Mouse (Mus musculus) CD4-positive helper T cell, adult 2 months (primary cell): ENCODE data around the gene Susd4.

Experiments used
- DNase-seq: peaks from one replicate; pipeline ENCODE4 v3.0.0-alpha.2; 2012; ENCODE audit warnings: low read depth, missing footprints, low spot score

Susd4 gene

DNA sequence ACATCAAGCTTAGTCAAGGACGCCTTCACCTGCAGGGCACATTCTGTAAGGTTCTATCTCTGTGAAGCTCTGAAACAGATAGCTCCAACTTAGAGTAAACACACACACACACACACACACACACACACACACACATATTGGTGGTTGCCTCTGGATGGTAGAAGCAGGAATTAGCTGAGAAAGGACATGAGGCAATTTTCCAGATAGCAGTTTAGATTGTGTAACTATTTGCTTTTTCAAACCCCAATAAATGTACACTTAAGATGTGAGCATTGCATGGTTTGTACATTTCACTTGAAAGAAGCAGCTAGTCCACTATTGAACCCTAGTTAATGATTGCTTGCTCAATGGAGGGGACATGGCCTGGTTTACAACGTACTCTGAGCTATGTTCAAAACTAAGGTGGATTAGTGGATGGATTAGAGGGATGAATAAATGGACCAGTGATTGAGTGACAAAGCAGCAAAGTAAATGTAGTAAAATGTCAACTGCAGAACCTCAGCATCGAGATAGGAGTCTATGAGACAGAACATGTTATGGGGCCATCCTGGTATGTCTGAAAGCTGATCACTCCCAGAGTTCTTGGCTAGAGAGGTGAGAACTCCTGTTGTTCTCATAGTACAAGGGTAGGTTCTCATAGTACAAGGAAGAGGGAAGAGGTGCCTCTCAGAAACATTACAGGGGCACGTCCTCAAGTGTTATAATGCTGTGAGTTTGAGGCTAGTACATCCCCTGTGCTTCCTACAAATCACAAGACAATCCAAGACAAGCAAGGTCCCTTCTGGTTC, 150.7 kb downstream of the Susd4 start:
- DNase-seq, result no peak

- DNase-seq, result no peak
Measured at GRCm38 (mm10) chr1:182916166-182916565, 152.5 kb downstream of the Susd4 start.

- DNase-seq, result no peak
Measured at GRCm38 (mm10) chr1:182918718-182919346, 155.2 kb downstream of the Susd4 start.

DNA sequence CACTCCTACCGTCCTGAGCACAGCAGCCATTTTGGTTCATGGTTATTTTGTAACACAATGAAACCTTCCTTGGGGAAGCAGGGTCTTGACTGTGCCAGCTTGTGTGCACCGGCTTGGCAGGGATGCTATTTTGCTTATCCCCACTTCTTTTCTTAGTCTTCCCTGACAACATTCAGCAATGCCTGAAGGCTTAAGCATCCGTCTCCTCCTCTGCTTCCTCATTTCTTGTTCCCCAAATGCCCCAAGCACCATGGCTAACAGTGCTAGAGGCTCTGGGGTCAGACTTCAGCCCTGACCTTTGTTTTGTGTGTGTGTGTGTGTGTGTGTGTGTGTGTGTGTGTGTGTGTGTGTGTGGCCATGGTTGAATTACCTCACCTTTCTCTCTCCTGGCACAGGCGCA, 159.2 kb downstream of the Susd4 start:
- DNase-seq, result no peak

DNA sequence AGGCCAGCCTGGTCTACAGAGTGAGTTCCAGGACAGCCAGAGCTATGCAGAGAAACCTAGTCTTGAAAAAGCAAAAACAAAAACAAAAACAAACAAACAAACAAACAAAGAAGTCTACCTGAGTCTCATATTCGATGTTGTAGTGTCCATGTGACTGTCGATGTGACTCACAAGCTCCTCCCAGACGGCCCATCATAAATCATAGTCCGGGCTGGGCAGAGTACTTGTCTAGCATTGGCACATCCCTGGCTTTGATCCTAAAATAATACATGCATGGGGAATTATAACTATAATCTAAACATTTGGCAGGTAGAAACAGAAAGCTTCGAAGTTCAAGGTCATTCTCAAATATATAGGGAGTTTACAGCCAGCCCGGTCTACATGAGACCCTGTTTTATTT, 162.8 kb downstream of the Susd4 start:
- no peak for DNase-seq

DNA sequence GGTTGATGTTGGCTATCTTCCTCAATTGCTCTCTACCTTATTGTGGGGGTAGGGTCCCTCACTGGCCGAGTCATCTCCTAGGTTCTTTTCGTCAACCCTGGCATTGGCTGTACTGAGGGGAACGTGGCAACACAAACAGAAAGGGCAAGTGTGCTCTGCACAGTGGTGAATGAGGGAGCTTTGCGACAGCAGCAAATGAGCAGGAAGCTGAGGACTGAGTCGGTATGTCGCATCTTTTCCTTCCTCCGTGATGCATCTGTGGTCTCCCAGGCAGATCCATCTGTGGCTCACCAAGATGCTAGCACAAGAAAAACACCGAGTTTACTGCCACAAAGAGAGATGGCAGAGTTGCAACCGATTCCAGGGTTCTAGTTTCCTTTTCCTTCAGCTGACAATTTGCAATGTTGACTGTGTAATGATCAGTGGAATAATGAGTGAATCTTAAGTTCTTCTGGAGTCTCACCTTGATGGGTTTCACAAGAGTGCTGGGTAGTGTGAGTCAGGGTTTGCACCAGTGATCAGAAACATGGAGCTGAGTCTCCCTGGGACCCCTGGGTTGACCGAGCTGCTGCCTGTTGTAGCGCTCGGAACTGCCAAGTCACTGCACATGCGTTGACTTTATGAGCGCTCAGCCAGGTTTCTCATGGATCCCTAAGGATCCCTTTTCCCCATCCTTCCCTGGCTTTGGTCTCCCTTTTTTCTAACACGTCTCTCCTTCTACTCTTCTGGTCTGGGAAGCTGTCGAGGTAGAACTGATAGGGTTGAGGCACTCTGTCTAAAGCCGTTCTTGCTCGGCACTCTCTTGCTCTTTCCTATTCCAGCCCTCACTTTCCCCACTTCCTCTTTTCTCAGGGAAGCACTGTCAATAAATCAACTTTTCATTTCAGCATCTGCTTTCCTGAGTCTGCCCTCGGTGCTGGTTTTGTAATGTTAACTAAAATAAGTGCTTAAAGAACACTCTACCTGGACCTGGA, 164.5 kb downstream of the Susd4 start:
- no peak for DNase-seq

GRCm38 (mm10) chr1:182935469-182935868, 171.8 kb downstream of the Susd4 start:
- no peak for DNase-seq

DNA sequence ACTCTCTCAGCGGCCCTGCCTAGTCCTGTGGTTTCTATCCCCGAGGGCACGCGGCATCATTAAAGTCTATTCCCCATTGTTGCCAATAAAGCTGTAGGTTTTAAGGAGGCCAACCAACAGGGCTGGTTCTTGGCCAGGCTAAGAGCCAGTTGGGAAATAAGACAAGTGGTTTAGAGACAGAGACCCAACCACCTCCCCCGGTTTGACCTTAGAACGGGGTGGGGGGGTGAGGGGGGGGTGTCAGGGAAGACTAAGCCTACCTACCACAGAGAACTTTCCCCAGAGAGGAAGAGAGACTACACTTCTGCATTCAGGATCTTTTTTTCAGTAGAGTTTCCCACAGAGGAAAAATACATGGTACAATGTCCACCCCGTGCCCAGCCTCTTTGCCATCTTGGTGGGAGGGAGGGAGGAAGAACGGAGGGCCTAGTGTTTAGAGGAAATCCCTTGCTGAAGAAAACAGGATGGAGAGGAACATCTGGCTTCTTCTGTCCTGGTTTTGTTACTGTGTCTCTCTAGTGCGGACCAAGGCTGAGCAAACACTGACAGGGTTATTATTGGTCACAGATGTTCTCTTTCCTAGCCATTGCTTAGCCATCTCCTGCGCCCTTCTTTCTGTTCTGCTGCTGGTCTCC, 173.9 kb downstream of the Susd4 start:
- no peak for DNase-seq

GRCm38 (mm10) chr1:182941921-182942320, 178.3 kb downstream of the Susd4 start:
- no peak for DNase-seq

GRCm38 (mm10) chr1:182943911-182944310, 180.3 kb downstream of the Susd4 start:
- no peak for DNase-seq

DNA sequence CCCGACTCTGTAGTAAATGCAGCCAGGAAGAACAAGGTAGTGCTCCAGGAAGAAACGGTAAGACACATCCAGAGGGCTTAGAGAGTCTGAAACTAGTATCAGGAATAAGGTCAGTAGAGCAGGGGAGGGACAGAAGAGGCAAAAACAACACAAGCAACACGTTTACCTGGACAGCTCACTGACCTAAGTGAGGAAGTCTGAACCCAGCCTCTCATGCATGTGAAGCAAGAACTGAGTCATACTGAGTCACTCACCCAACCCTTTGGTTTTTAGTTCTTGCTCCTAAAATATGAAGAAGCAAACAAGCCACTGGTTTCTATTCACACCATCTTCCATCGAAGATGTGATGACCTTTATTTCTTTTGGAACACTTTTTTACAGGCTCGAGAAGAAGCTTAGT, 181.0 kb downstream of the Susd4 start:
- no peak for DNase-seq

- no peak for DNase-seq
Measured at GRCm38 (mm10) chr1:182945561-182945960, 181.9 kb downstream of the Susd4 start.
